Mouse (Mus musculus): ENCODE measurements around the gene Ccdc126.

Ccdc126 gene

GRCm38 (mm10) chr6:49343737-49344469 is 24.8 kb downstream of the Ccdc126 start:
- DNase-seq (ENCODE audit: low read depth, low spot score): no peak

GRCm38 (mm10) chr6:49349826-49350225 is 30.8 kb downstream of the Ccdc126 start:
- DNase-seq (ENCODE audit: low read depth, low spot score): no peak

DNA sequence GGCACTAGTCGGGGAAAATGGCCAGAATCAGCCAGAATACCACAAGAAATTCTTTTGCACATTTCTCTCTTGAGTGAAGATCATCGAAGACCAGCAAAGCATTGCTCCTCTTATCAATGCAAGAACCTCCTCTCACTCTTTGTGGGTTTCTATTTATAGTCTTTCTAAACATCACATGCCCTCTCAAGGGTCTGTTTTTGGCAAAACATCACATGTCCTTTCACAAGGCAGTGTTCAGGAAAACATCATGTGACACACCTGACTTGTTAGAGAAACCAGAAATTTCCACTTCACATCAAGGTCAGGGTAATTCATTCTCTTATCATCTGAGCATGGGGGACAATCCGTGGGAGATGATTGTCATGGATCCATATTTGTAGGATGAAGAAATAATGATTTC is 35.5 kb downstream of the Ccdc126 start:
- DNase-seq (ENCODE audit: low read depth, low spot score): peak; percentile 61

DNA sequence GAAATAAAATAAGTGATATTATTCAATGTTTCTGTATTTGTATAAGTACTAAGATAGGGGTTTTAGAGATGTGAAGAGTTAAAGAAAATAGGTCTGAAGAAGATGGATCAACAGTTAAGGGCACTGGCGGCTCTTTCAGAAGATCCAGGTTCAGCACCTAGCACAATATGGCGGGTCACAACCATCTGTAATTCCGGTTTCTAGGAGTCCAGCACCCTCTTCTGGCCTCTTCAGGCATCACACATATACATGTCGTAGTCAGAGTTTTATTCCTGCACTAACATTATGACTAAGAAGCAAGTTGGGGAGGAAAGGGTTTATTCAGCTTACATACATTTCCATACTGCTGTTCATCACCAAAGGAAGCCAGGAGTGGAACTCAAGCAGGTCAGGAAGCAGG is 36.1 kb downstream of the Ccdc126 start:
- peak; percentile 12 for DNase-seq (ENCODE audit: low read depth, low spot score)

- peak; percentile 15 for DNase-seq (ENCODE audit: low read depth, low spot score)
Observed at GRCm38 (mm10) chr6:49360420-49360819, 41.3 kb downstream of the Ccdc126 start.

- peak; percentile 95 for DNase-seq (ENCODE audit: low read depth, low spot score)
Observed at GRCm38 (mm10) chr6:49367159-49368054, 48.3 kb downstream of the Ccdc126 start, which contains the start of gene Fam221a. Fam221a (plus strand) TSS chr6:49367739.

- no peak for DNase-seq (ENCODE audit: low read depth, low spot score)
Observed at GRCm38 (mm10) chr6:49368212-49368611, 49.1 kb downstream of the Ccdc126 start.

GRCm38 (mm10) chr6:49372705-49373104 is 53.6 kb downstream of the Ccdc126 start:
- DNase-seq (ENCODE audit: low read depth, low spot score): no peak

GRCm38 (mm10) chr6:49373943-49374342 is 54.9 kb downstream of the Ccdc126 start:
- no peak for DNase-seq (ENCODE audit: low read depth, low spot score)

DNA sequence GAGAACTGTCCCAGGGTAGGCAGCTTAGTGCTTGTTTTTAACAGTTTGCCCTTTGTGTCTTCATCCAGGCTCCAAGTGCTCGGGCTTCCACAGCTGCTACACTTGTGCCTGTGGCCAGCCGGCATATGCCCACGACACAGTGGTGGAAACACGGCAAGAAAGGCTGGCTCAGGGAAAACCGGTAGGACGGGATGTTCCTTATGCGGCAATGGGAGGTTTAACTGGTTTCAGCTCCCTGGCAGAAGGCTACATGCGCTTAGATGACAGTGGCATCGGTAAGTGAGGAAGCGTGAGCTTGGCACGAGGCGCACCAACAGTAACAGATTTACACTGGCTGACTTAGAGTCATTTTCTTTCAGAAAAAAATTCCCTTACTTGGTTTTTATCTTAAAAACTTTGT is 59.3 kb downstream of the Ccdc126 start:
- DNase-seq (ENCODE audit: low read depth, low spot score): no peak

All from CD4-positive helper T cell, adult 2 months (primary cell).